Mouse (Mus musculus): ENCODE measurements at regions not wholly inside any gene's neighbourhood (a gene's known extent, or its start where the extent isn't known, plus 50 kb on each side); places are given as distances from the start of the nearest gene placed in this dataset.

DNA sequence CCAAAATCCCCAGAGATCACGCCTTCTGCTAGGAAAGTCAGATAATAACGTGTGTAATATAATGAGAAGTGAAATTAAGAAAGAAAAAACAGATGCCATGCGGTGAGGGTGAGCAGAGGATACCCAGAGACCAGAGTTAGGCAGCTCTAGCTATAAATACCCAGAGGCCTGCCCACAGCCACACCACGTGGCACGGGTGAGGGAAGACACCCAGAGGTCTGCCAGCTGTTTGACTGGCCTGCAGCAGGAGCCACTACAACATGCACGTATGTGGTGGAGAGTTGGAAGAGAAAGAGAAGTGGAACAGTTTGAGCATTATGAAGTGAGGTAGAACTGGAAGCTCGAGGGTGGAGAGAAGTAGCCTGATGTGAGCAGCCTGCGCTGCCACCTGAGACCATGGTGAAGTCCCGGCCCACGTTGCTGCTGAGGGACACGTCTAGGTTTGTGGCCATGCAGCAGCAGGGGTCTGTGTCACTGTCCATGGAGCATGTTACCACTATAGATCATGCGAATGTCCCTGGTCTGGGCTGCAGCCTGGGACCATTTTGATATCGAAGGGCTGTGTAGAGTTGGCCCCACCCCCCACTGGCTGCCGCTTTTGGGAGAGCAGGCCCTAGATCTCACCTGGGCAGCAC lies 88.2 kb upstream of the Fyn start:
- WGBS: 89% methylated on average over 14 of the region's 14 CpGs
- Histone ChIP-seq H3K4me3 (ENCODE audit: low read length) (no peak overlapping the region), H3K4me1 (ENCODE audit: control insufficient read depth, insufficient read depth, low read length) (no peaks in the 10 kb centered on the region), H3K9me3 (ENCODE audit: control insufficient read depth, low read length) (no peaks in the 10 kb centered on the region), H3K9ac (ENCODE audit: low read depth, low read length) (no peak overlapping the region), H3K27me3 (ENCODE audit: control insufficient read depth, insufficient read depth, low read length) (no peaks in the 10 kb centered on the region), H3K36me3 (ENCODE audit: control insufficient read depth, insufficient read depth, low read length) (no peaks in the 10 kb centered on the region), H3K27ac (ENCODE audit: low read depth, low read length) (no peak overlapping the region), H3K4me2 (replicated peaks; ENCODE audit: low read depth, low read length) (no peak overlapping the region)
- no peak for ATAC-seq (ENCODE audit: low FRiP score, low TSS enrichment)

GRCm38 (mm10) chr10:39274202-39274601 lies 94.5 kb upstream of the Fyn start:
- H3K27ac ChIP-seq (ENCODE audit: low read depth, low read length): no peak overlapping the region
- no peaks in the 10 kb centered on the region for H3K27me3 ChIP-seq (ENCODE audit: control insufficient read depth, insufficient read depth, low read length)
- 42% methylated on average over 2 of the region's 2 CpGs for WGBS
- H3K36me3 ChIP-seq (ENCODE audit: control insufficient read depth, insufficient read depth, low read length): no peaks in the 10 kb centered on the region
- no peak overlapping the region for H3K9ac ChIP-seq (ENCODE audit: low read depth, low read length)
- no peak overlapping the region for H3K4me2 ChIP-seq (replicated peaks; ENCODE audit: low read depth, low read length)
- no peaks in the 10 kb centered on the region for H3K9me3 ChIP-seq (ENCODE audit: control insufficient read depth, low read length)
- no peaks in the 10 kb centered on the region for H3K4me1 ChIP-seq (ENCODE audit: control insufficient read depth, insufficient read depth, low read length)
- ATAC-seq (ENCODE audit: low FRiP score, low TSS enrichment): no peak
- no peak overlapping the region for H3K4me3 ChIP-seq (ENCODE audit: low read length)

DNA sequence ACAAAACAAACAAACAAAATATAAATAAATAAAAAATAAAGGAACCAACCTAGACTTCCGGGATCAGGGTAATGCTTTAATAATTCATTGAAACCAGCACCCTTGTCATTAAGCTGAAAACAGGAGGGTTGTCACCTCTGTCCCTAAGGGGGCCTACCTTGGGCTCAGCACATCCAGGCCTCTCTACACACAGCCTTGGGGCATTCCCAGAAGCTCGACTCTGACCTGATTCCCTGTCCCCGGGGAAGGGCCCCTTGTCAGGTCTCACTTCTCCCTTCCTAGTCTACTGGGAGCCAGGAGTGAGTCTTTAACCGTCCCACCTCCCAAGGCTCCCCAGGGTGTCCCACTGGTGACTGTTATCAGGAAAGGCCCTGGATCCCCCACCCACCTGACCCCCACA lies 95.2 kb upstream of the Fyn start:
- H3K4me3 ChIP-seq (ENCODE audit: low read length): no peak overlapping the region
- WGBS: 66% methylated on average over 4 of the region's 4 CpGs
- ATAC-seq (ENCODE audit: low FRiP score, low TSS enrichment): no peak
- no peaks in the 10 kb centered on the region for H3K9me3 ChIP-seq (ENCODE audit: control insufficient read depth, low read length)
- H3K27ac ChIP-seq (ENCODE audit: low read depth, low read length): no peak overlapping the region
- no peak overlapping the region for H3K4me2 ChIP-seq (replicated peaks; ENCODE audit: low read depth, low read length)
- H3K27me3 ChIP-seq (ENCODE audit: control insufficient read depth, insufficient read depth, low read length): no peaks in the 10 kb centered on the region
- no peaks in the 10 kb centered on the region for H3K4me1 ChIP-seq (ENCODE audit: control insufficient read depth, insufficient read depth, low read length)
- no peaks in the 10 kb centered on the region for H3K36me3 ChIP-seq (ENCODE audit: control insufficient read depth, insufficient read depth, low read length)
- H3K9ac ChIP-seq (ENCODE audit: low read depth, low read length): no peak overlapping the region

- Histone ChIP-seq H3K27ac (ENCODE audit: low read depth, low read length) (no peak overlapping the region), H3K4me1 (ENCODE audit: control insufficient read depth, insufficient read depth, low read length) (no peaks in the 10 kb centered on the region), H3K4me3 (ENCODE audit: low read length) (no peak overlapping the region), H3K9ac (ENCODE audit: low read depth, low read length) (no peak overlapping the region), H3K9me3 (ENCODE audit: control insufficient read depth, low read length) (no peaks in the 10 kb centered on the region), H3K36me3 (ENCODE audit: control insufficient read depth, insufficient read depth, low read length) (no peaks in the 10 kb centered on the region), H3K27me3 (ENCODE audit: control insufficient read depth, insufficient read depth, low read length) (no peaks in the 10 kb centered on the region), H3K4me2 (replicated peaks; ENCODE audit: low read depth, low read length) (no peak overlapping the region)
- 53% methylated on average over 6 of the region's 6 CpGs for WGBS
- ATAC-seq (ENCODE audit: low FRiP score, low TSS enrichment): no peak
Measured at GRCm38 (mm10) chr10:39272387-39272949, 96.2 kb upstream of the Fyn start.

DNA sequence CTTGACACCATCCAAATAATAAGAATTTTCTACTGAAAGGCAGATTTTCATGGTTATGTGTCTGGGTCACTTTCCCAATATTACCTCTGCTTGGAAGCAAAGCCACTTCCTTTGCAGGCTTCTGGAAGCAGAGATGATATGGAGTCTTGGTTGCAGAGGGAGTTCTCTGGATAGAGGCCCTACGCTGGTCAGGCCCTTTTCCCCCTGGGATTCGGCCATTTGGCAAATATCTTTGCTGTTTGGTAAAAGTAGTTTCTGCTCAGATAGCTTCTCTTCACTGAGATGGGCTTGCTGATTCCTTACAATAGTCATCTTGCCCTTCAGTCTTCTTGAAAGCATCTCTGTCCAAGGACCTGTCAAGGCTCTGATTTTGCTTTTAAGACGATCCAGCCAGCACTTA lies 98.2 kb upstream of the Fyn start:
- Histone ChIP-seq H3K27me3 (ENCODE audit: control insufficient read depth, insufficient read depth, low read length) (no peaks in the 10 kb centered on the region), H3K4me2 (replicated peaks; ENCODE audit: low read depth, low read length) (no peak overlapping the region), H3K9me3 (ENCODE audit: control insufficient read depth, low read length) (no peaks in the 10 kb centered on the region), H3K4me1 (ENCODE audit: control insufficient read depth, insufficient read depth, low read length) (no peaks in the 10 kb centered on the region), H3K9ac (ENCODE audit: low read depth, low read length) (no peak overlapping the region), H3K27ac (ENCODE audit: low read depth, low read length) (no peak overlapping the region), H3K4me3 (ENCODE audit: low read length) (no peak overlapping the region), H3K36me3 (ENCODE audit: control insufficient read depth, insufficient read depth, low read length) (no peaks in the 10 kb centered on the region)
- no peak for ATAC-seq (ENCODE audit: low FRiP score, low TSS enrichment)
- 82% methylated on average over 3 of the region's 3 CpGs for WGBS

GRCm38 (mm10) chr10:39267236-39267635 lies 101.4 kb upstream of the Fyn start:
- H3K36me3 ChIP-seq (ENCODE audit: control insufficient read depth, insufficient read depth, low read length): no peaks in the 10 kb centered on the region
- H3K4me1 ChIP-seq (ENCODE audit: control insufficient read depth, insufficient read depth, low read length): peaks cover 6% of the 10 kb centered on the region; the same call in 1 of the 2 replicates
- H3K9ac ChIP-seq (ENCODE audit: low read depth, low read length): no peak overlapping the region
- ATAC-seq (ENCODE audit: low FRiP score, low TSS enrichment): no peak
- H3K27ac ChIP-seq (ENCODE audit: low read depth, low read length): no peak overlapping the region
- H3K4me3 ChIP-seq (ENCODE audit: low read length): no peak overlapping the region
- 89% methylated on average over 6 of the region's 6 CpGs for WGBS
- no peaks in the 10 kb centered on the region for H3K27me3 ChIP-seq (ENCODE audit: control insufficient read depth, insufficient read depth, low read length)
- no peak overlapping the region for H3K4me2 ChIP-seq (replicated peaks; ENCODE audit: low read depth, low read length)
- no peaks in the 10 kb centered on the region for H3K9me3 ChIP-seq (ENCODE audit: control insufficient read depth, low read length)

- Histone ChIP-seq H3K9me3 (ENCODE audit: control insufficient read depth, low read length) (no peaks in the 10 kb centered on the region), H3K9ac (ENCODE audit: low read depth, low read length) (no peak overlapping the region), H3K4me2 (replicated peaks; ENCODE audit: low read depth, low read length) (no peak overlapping the region; the same call in 1 of the 2 replicates), H3K4me1 (ENCODE audit: control insufficient read depth, insufficient read depth, low read length) (peaks cover 12% of the 10 kb centered on the region), H3K4me3 (ENCODE audit: low read length) (no peak overlapping the region), H3K27ac (ENCODE audit: low read depth, low read length) (peak overlapping the region; percentile 71), H3K36me3 (ENCODE audit: control insufficient read depth, insufficient read depth, low read length) (no peaks in the 10 kb centered on the region), H3K27me3 (ENCODE audit: control insufficient read depth, insufficient read depth, low read length) (no peaks in the 10 kb centered on the region)
- no peak for ATAC-seq (ENCODE audit: low FRiP score, low TSS enrichment)
- WGBS: 36% methylated on average over 5 of the region's 5 CpGs
Measured at GRCm38 (mm10) chr10:39266482-39266881, 102.2 kb upstream of the Fyn start.

DNA sequence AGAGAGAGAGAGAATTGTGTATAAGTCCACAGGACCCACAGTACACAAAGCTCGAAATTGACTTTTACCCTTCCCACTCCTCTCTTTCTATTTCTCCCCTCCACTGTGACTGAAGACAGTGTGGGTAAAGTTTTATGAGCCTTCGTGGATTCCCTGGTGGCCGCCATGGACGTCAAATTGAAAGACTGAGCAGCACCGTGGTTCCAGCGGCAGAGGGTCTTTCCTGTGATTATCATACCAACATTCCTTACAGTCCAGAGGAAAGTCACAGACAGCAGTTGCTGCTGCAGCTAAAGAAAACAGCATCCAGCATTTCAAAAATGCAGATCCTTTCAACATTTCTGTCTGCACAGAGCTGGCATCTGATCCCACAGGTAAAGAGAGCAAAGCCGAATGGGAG lies 98.9 kb upstream of the Ccn6 start:
- no peak overlapping the region for H3K27ac ChIP-seq (ENCODE audit: low read depth, low read length)
- no peak overlapping the region for H3K9ac ChIP-seq (ENCODE audit: low read depth, low read length)
- no peak for ATAC-seq (ENCODE audit: low FRiP score, low TSS enrichment)
- no peaks in the 10 kb centered on the region for H3K27me3 ChIP-seq (ENCODE audit: control insufficient read depth, insufficient read depth, low read length)
- no peak overlapping the region for H3K4me3 ChIP-seq (ENCODE audit: low read length)
- WGBS: 32% methylated on average over 7 of the region's 7 CpGs
- no peak overlapping the region for H3K4me2 ChIP-seq (replicated peaks; ENCODE audit: low read depth, low read length)
- no peaks in the 10 kb centered on the region for H3K36me3 ChIP-seq (ENCODE audit: control insufficient read depth, insufficient read depth, low read length)
- H3K4me1 ChIP-seq (ENCODE audit: control insufficient read depth, insufficient read depth, low read length): peaks cover 12% of the 10 kb centered on the region
- H3K9me3 ChIP-seq (ENCODE audit: control insufficient read depth, low read length): no peaks in the 10 kb centered on the region

GRCm38 (mm10) chr10:39261174-39262145 lies 97.9 kb upstream of the Ccn6 start:
- peak; percentile 60; the same call in 1 of the 2 replicates for ATAC-seq (ENCODE audit: low FRiP score, low TSS enrichment)
- peaks cover 12% of the 10 kb centered on the region for H3K4me1 ChIP-seq (ENCODE audit: control insufficient read depth, insufficient read depth, low read length)
- H3K4me2 ChIP-seq (replicated peaks; ENCODE audit: low read depth, low read length): no peak overlapping the region
- no peaks in the 10 kb centered on the region for H3K36me3 ChIP-seq (ENCODE audit: control insufficient read depth, insufficient read depth, low read length)
- H3K4me3 ChIP-seq (ENCODE audit: low read length): no peak overlapping the region
- no peaks in the 10 kb centered on the region for H3K27me3 ChIP-seq (ENCODE audit: control insufficient read depth, insufficient read depth, low read length)
- H3K27ac ChIP-seq (ENCODE audit: low read depth, low read length): 0 out of 2 replicates have a peak overlapping the region, but pooled peaks have one; percentile 21
- no peaks in the 10 kb centered on the region for H3K9me3 ChIP-seq (ENCODE audit: control insufficient read depth, low read length)
- 72% methylated on average over 8 of the region's 8 CpGs for WGBS
- H3K9ac ChIP-seq (ENCODE audit: low read depth, low read length): no peak overlapping the region

All from kidney, embryonic 14.5 days (tissue).